Mouse (Mus musculus): ENCODE results near the gene Slc25a34.

DNA sequence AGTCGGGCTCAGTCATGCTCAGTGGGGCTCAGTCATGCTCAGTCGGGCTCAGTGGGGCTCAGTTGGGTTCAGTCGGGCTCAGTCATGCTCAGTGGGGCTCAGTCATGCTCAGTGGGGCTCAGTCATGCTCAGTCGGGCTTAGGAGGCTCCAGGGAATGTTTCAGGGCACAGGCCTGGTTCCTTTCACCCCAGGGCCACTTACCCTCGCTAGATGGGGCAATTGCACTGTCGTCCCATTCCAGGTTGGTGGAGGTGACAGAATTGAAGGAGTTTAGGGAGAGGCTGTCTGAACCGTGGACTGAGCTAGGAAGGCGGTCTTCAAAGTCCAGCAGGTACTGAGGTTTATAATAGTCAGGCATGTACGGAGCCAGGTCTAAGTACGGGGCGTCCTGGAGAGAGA is 15.9 kb upstream of the Slc25a34 start:
- TF ChIP-seq TAL1 (IDR thresholded peaks at IDR 0.05; ENCODE audit: low read length) = no peak
- no peak for TF ChIP-seq GATA1 (IDR thresholded peaks at IDR 0.05; ENCODE audit: low read length)
